Mouse (Mus musculus): ENCODE results near the gene Ppp4r2. TPM values are rescaled to one million over a fixed set of nuclear protein-coding genes. Genes with fewer than 3 reads are reported as not detected.

The Ppp4r2 gene
- 14.1 and 20.9 TPM in 2 replicates for polyA plus RNA-seq (2012; rRNA removed)

DNA sequence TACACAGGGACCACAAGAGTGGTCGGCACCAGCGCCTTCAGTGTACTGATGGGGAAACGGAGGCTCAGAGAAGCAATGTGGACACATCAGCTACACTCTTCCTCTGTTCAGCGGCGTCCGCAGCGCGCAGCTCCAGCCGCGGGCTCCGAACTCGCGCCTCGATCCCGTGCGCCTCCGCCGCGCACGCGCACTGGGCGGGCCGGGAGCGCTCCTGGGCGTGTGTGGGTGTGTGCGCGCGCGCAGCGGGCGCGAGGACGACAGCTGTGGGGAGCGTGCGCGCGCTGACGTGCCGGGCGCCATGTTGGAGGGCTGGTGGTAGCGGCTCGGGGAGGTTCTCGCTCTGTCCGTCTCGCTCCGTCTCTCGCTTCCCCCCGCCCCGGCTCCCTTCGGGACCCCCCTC lies at the start of gene Ppp4r2:
TSS of gene Ppp4r2 (plus strand) at position 268 of the 400 bp plus-strand sequence.
- peak; percentile 90 for DNase-seq
- Histone ChIP-seq H3K4me3 (replicated peaks; ENCODE audit: extremely low read depth, low read depth, low read length) (peak within 1 kb of the TSS; percentile 98), H3K4me1 (ENCODE audit: control insufficient read depth, insufficient read depth, low read length) (peaks cover 13% of the 10 kb centered on the region)
- peak; percentile 31; the same call in 1 of the 2 replicates for TF ChIP-seq POLR2A (IDR thresholded peaks at IDR 0.05; ENCODE audit: borderline replicate concordance, extremely low read depth, low read depth, low read length)
- no peak for TF ChIP-seq CTCF (IDR thresholded peaks at IDR 0.05; ENCODE audit: insufficient read depth, low read length)
- WGBS, result 1% methylated on average over 45 of the region's 50 CpGs

- TF ChIP-seq CTCF (IDR thresholded peaks at IDR 0.05; ENCODE audit: insufficient read depth, low read length) (no peak), POLR2A (IDR thresholded peaks at IDR 0.05; ENCODE audit: borderline replicate concordance, extremely low read depth, low read depth, low read length) (no peak)
- WGBS, result 96% methylated on average over 1 of the region's 1 CpGs
- Histone ChIP-seq H3K4me3 (replicated peaks; ENCODE audit: extremely low read depth, low read depth, low read length) (no peak overlapping the region), H3K4me1 (ENCODE audit: control insufficient read depth, insufficient read depth, low read length) (no peaks in the 10 kb centered on the region)
- no peak for DNase-seq
These were observed 45.7 kb upstream of the Ppp4r2 start for GRCm38 (mm10) chr6:100787726-100788125.

- no peak for DNase-seq
- 87% methylated on average over 1 of the region's 1 CpGs for WGBS
- Histone ChIP-seq H3K4me3 (replicated peaks; ENCODE audit: extremely low read depth, low read depth, low read length) (no peak overlapping the region), H3K4me1 (ENCODE audit: control insufficient read depth, insufficient read depth, low read length) (no peaks in the 10 kb centered on the region)
- no peak for TF ChIP-seq POLR2A (IDR thresholded peaks at IDR 0.05; ENCODE audit: borderline replicate concordance, extremely low read depth, low read depth, low read length)
- no peak for TF ChIP-seq CTCF (IDR thresholded peaks at IDR 0.05; ENCODE audit: insufficient read depth, low read length)
These were observed 44.3 kb upstream of the Ppp4r2 start for GRCm38 (mm10) chr6:100789161-100789560.

- Histone ChIP-seq H3K4me1 (ENCODE audit: control insufficient read depth, insufficient read depth, low read length) (no peaks in the 10 kb centered on the region), H3K4me3 (replicated peaks; ENCODE audit: extremely low read depth, low read depth, low read length) (no peak overlapping the region)
- 55% methylated on average over 3 of the region's 3 CpGs for WGBS
- TF ChIP-seq CTCF (IDR thresholded peaks at IDR 0.05; ENCODE audit: insufficient read depth, low read length) (no peak), POLR2A (IDR thresholded peaks at IDR 0.05; ENCODE audit: borderline replicate concordance, extremely low read depth, low read depth, low read length) (no peak)
- no peak for DNase-seq
These were observed 41.3 kb upstream of the Ppp4r2 start for GRCm38 (mm10) chr6:100792055-100792659.

DNA sequence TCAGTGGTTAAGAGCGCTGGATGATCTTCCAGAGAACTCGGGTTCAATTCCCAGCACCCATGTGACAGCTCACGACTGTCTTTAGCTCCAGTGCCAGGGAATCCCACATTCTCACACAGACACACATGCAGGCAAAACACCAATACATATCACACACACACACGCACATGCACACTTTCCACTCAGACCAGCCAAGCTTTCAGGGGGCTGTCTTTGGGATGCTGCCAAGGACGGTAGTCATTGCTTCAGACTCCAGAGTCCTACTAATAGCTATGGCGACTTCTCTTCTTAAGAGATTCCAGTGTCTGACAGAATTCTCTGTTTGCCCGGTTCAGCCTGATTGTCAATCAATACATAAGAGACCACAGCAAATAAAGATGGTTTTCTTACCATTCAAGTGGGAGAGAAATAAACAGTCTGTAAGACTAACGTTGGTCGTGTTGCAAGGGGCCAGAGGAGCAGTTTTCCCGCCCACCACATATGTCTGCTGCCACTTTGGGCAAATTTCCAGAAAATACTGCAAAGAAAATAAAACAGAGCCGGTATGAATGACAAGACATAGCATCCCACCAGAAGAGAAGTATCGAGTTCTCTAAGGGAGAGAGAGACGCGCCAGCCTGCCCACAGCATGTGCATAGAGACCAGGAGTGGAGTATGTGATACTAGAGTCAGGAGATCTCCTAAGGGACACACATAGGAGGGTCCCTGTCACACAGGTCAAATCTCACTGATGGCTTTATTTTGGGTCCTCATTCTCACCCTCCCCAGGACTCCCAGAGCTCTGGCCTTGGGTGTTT lies 40.3 kb upstream of the Ppp4r2 start:
- H3K4me1 ChIP-seq (ENCODE audit: control insufficient read depth, insufficient read depth, low read length), result no peaks in the 10 kb centered on the region
- DNase-seq, result no peak
- no peak for TF ChIP-seq POLR2A (IDR thresholded peaks at IDR 0.05; ENCODE audit: borderline replicate concordance, extremely low read depth, low read depth, low read length)
- no peak for TF ChIP-seq CTCF (IDR thresholded peaks at IDR 0.05; ENCODE audit: insufficient read depth, low read length)
- WGBS, result 64% methylated on average over 14 of the region's 14 CpGs
- H3K4me3 ChIP-seq (replicated peaks; ENCODE audit: extremely low read depth, low read depth, low read length), result no peak overlapping the region

DNA sequence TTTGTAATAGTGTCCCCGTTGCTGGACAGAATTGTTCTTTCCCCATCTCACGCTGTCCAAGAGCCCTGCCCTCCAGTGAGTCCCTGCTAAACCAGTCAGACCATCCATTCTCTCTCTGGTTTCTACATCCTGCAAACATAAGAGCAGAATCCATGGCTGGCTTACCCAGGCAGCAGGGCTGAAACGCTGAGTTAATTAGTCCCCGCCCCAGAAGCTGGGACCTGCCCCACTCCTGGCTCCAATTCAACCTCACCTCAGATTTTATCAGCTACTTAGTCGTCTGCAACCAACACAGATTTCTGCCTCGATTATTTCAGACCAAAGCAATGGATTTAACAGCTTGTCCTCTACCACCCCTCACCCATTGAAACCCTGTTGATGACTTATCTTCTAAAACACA lies 37.6 kb upstream of the Ppp4r2 start:
- TF ChIP-seq POLR2A (IDR thresholded peaks at IDR 0.05; ENCODE audit: borderline replicate concordance, extremely low read depth, low read depth, low read length), result no peak
- TF ChIP-seq CTCF (IDR thresholded peaks at IDR 0.05; ENCODE audit: insufficient read depth, low read length), result no peak
- Histone ChIP-seq H3K4me3 (replicated peaks; ENCODE audit: extremely low read depth, low read depth, low read length) (no peak overlapping the region), H3K4me1 (ENCODE audit: control insufficient read depth, insufficient read depth, low read length) (no peaks in the 10 kb centered on the region)
- WGBS, result 39% methylated on average over 6 of the region's 6 CpGs
- DNase-seq, result no peak

GRCm38 (mm10) chr6:100799290-100799689 lies 34.1 kb upstream of the Ppp4r2 start:
- DNase-seq, result no peak
- Histone ChIP-seq H3K4me3 (replicated peaks; ENCODE audit: extremely low read depth, low read depth, low read length) (no peak overlapping the region), H3K4me1 (ENCODE audit: control insufficient read depth, insufficient read depth, low read length) (no peaks in the 10 kb centered on the region)
- WGBS, result 80% methylated on average over 6 of the region's 6 CpGs
- TF ChIP-seq CTCF (IDR thresholded peaks at IDR 0.05; ENCODE audit: insufficient read depth, low read length) (no peak), POLR2A (IDR thresholded peaks at IDR 0.05; ENCODE audit: borderline replicate concordance, extremely low read depth, low read depth, low read length) (no peak)

GRCm38 (mm10) chr6:100799766-100800165 lies 33.7 kb upstream of the Ppp4r2 start:
- no peak for TF ChIP-seq POLR2A (IDR thresholded peaks at IDR 0.05; ENCODE audit: borderline replicate concordance, extremely low read depth, low read depth, low read length)
- no peak for TF ChIP-seq CTCF (IDR thresholded peaks at IDR 0.05; ENCODE audit: insufficient read depth, low read length)
- no peak for DNase-seq
- no peaks in the 10 kb centered on the region for H3K4me1 ChIP-seq (ENCODE audit: control insufficient read depth, insufficient read depth, low read length)
- 90% methylated on average over 4 of the region's 4 CpGs for WGBS
- H3K4me3 ChIP-seq (replicated peaks; ENCODE audit: extremely low read depth, low read depth, low read length), result no peak overlapping the region

DNA sequence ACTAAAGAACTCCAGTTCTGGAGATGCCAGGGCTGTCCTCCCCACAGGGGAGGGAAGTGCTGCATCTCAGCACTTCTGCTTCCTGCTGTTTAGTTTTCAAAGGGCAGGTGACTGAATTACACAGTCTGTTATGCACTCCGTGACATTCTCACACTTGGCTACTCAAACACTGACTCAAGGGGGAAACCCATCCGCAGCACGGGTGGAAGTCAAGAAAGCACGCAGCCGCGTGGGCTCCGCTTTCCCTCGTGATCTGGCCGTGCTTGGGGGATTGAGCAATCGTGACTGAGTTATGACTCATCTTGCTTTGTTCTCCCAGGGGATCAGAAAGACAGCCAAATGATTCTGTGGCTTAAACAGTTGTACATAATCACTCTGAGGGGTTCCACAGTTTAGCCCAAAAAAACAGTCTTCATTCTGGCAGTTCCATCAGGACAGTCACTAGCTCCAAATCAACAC lies 32.9 kb upstream of the Ppp4r2 start:
- TF ChIP-seq POLR2A (IDR thresholded peaks at IDR 0.05; ENCODE audit: borderline replicate concordance, extremely low read depth, low read depth, low read length) (no peak), CTCF (IDR thresholded peaks at IDR 0.05; ENCODE audit: insufficient read depth, low read length) (no peak)
- WGBS, result 30% methylated on average over 10 of the region's 10 CpGs
- no peaks in the 10 kb centered on the region for H3K4me1 ChIP-seq (ENCODE audit: control insufficient read depth, insufficient read depth, low read length)
- H3K4me3 ChIP-seq (replicated peaks; ENCODE audit: extremely low read depth, low read depth, low read length), result no peak overlapping the region
- DNase-seq, result peak; percentile 34

Data from lung, adult 2 months (tissue).